Mouse (Mus musculus) midbrain, embryonic 10.5 days (tissue): ENCODE results near the gene Cldn20. TPM values are rescaled to one million over a fixed set of nuclear protein-coding genes. Genes with fewer than 3 reads are reported as not detected.
A peak's percentile ranks its signal among the peaks of the same experiment; 100 is the strongest.

Experiments
- DNase-seq: peaks from one replicate; pipeline ENCODE4 v3.0.0-alpha.2; 2017; ENCODE audit warnings: low spot score
- H3K27ac ChIP-seq: fragments of 300-500 bp; sonication (generic); replicated peaks from 2 replicates; pipeline ENCODE4 v1.5.1; 2016; ENCODE audit warnings: mild to moderate bottlenecking
- H3K27me3 ChIP-seq: fragments of 300-500 bp; sonication (generic); 2 replicates; pipeline ENCODE4 v1.6.1; 2016; ENCODE audit warnings: low read depth, mild to moderate bottlenecking; ENCODE audit not compliant: poor library complexity, severe bottlenecking
- H3K36me3 ChIP-seq: fragments of 300-500 bp; sonication (generic); 2 replicates; pipeline ENCODE4 v1.6.1; 2016; ENCODE audit warnings: mild to moderate bottlenecking, moderate library complexity
- H3K4me1 ChIP-seq: fragments of 300-500 bp; sonication (generic); 2 replicates; pipeline ENCODE4 v1.6.1; 2016
- H3K4me3 ChIP-seq: fragments of 300-500 bp; sonication (generic); 2 replicates; pipeline ENCODE4 v1.5.1; 2016; ENCODE audit warnings: mild to moderate bottlenecking, moderate library complexity
- H3K9me3 ChIP-seq: fragments of 300-500 bp; sonication (generic); replicated peaks from 2 replicates; pipeline ENCODE4 v1.6.1; 2016; ENCODE audit warnings: mild to moderate bottlenecking
- WGBS: fragments of 180-500 bp; shearing (Covaris S2); methylation state at CpG from one replicate; pipeline ENCODE4 v1.1.7; 2016; 5-methylcytosine and 5-hydroxymethylcytosine counted together
- polyA plus RNA-seq: library from polyadenylated mRNA; unstranded; fragments of >200 nt; fragmentation: Nextera tagmentation; extraction: Ambion mirVana; gene quantifications from 2 replicates; pipeline ENCODE4 v1.2.1, GENCODE M21; 2016

The Cldn20 gene
- polyA plus RNA-seq, 1 experiment from 2014 or later: not detected

DNA sequence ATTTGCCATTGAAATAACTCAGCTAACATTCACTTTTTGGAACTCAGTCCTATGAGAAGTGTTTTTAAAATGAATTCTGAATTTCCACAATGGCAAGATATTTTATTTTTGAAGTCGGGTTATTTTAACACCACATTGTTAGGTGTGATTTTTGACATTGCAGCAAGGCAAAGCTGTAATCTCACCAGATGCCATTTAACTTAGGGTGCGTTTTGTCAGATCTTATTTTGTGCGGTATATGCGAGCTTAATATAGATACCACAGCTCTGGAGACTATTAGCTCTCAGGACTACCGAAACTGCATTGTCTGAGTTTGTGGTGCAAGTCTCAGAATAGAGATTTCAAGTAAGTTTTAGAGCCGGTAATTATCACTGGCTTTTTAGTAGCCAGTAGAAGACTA, 32.3 kb upstream of the Cldn20 start:
- Histone ChIP-seq H3K4me1 (no peaks in the 10 kb centered on the region), H3K27ac (no peak overlapping the region), H3K4me3 (no peak overlapping the region), H3K9me3 (no peaks in the 10 kb centered on the region), H3K27me3 (no peaks in the 10 kb centered on the region), H3K36me3 (no peaks in the 10 kb centered on the region)
- WGBS: 92% methylated on average over 6 of the region's 6 CpGs
- DNase-seq: no peak

DNA sequence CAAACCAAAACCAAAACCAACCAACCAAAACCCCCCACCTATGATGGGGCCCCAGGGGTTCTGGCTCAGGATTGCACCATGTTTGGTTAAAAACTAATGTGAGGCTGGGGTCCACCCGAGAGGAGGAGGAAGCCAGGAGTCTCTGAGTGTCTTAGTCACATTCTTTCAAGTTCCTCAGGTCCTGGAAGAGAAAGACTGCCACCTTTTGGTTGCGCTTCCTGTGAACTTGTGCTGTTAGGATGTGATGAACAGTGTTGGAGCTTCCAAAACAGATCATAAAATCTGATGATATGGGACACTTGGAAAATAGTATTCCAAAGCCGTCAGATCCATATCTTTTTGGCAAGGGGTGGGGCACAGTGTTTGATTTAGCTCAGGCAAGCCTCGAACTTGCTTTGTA, 31.4 kb upstream of the Cldn20 start:
- no peaks in the 10 kb centered on the region for H3K4me1 ChIP-seq
- H3K27me3 ChIP-seq: no peaks in the 10 kb centered on the region
- no peaks in the 10 kb centered on the region for H3K36me3 ChIP-seq
- no peak overlapping the region for H3K4me3 ChIP-seq
- 89% methylated on average over 4 of the region's 4 CpGs for WGBS
- no peak overlapping the region for H3K27ac ChIP-seq
- H3K9me3 ChIP-seq: no peaks in the 10 kb centered on the region
- no peak for DNase-seq

DNA sequence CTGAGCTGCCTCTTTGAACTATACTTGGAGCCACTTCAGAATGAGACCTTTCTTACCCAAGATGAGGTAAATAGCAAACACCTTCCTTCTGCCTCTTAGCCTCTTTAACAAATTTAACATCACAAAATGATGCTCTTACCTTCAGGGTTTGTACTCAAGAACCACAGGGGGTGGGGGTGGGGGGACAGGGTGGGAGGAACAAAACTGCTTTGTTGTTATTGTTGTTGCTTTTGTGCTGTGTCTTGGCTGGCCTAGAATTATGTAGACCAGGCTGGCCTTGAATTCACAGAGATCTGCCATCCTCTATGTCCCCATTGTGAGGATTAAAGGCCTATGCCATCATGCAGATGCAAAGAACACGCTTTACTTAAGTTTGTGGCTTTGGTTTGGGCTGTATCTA, 26.6 kb upstream of the Cldn20 start:
- H3K27me3 ChIP-seq: no peaks in the 10 kb centered on the region
- H3K4me3 ChIP-seq: no peak overlapping the region
- WGBS: 65% methylated on average over 1 of the region's 1 CpGs
- no peak for DNase-seq
- H3K4me1 ChIP-seq: no peaks in the 10 kb centered on the region
- H3K9me3 ChIP-seq: no peaks in the 10 kb centered on the region
- H3K27ac ChIP-seq: no peak overlapping the region
- no peaks in the 10 kb centered on the region for H3K36me3 ChIP-seq

DNA sequence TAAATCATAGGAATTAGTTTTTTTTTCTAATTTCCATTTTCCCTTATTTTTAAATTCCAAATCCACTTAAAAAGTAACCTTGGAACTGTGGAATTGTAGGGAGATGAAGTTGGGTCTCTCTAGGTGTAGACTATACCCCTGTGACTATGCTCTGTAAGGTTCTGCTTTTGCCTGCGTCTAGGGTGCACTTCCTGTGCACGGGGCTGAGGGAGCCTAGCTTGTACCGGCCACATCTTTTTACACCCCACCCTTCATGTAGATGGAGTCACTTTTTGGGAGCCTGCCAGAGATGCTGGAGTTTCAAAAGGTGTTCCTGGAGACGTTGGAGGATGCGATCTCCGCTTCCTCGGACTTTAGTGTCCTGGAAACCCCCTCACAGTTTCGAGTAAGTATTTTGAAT, 25.8 kb upstream of the Cldn20 start:
- Histone ChIP-seq H3K9me3 (no peaks in the 10 kb centered on the region), H3K4me3 (no peak overlapping the region), H3K27me3 (no peaks in the 10 kb centered on the region), H3K36me3 (no peaks in the 10 kb centered on the region), H3K4me1 (no peaks in the 10 kb centered on the region), H3K27ac (no peak overlapping the region)
- 90% methylated on average over 8 of the region's 8 CpGs for WGBS
- DNase-seq: no peak

DNA sequence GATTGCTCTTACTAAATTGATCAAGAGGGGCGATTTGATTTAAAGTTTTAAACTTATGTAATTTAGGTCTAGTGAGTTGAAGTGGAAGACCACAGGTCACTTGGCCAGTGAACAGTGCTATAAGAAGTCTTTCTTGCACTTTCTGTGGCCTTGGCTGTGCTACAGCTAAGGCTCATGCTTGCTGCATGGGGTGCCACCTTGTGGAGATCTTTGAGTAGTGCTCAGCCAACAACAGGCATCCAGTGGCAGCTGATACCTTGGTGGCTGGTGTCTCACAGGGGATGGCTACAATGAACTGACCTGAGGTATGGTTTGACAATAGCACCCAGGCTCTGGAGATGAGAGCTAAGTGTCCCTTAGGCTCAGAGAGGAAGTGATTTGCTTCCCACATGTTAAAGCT, 22.5 kb upstream of the Cldn20 start:
- Histone ChIP-seq H3K36me3 (no peaks in the 10 kb centered on the region), H3K9me3 (no peaks in the 10 kb centered on the region)

DNA sequence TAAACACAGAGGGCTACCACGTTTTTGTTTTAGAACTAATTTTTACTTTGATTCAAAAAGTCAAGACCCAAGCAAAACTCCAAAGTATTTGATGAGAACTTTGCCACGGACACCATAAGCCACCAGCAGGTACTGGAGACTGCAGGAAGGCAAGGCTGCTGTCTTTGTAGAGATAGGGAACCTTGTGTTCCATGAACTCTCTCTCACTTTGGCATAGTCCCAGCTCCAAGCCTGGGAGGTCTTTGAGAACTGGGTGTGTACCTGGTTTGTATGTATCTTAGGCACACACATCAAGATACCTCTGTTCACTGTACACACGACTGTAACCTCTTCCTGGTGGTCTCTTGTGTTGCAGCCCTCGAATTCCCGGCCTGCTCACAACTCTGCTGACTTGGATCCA, 18.0 kb upstream of the Cldn20 start:
- Histone ChIP-seq H3K27me3 (no peaks in the 10 kb centered on the region), H3K27ac (no peak overlapping the region), H3K9me3 (no peaks in the 10 kb centered on the region), H3K36me3 (peaks cover 11% of the 10 kb centered on the region), H3K4me3 (no peak overlapping the region), H3K4me1 (peaks cover 11% of the 10 kb centered on the region)
- 87% methylated on average over 5 of the region's 5 CpGs for WGBS
- no peak for DNase-seq

More for the DNA sequence above, 22.5 kb upstream of the Cldn20 start:
- Histone ChIP-seq H3K4me1 (no peaks in the 10 kb centered on the region), H3K27ac (no peak overlapping the region), H3K4me3 (no peak overlapping the region), H3K27me3 (no peaks in the 10 kb centered on the region)
- peak; percentile 52 for DNase-seq
- WGBS: 32% methylated on average over 1 of the region's 1 CpGs

DNA sequence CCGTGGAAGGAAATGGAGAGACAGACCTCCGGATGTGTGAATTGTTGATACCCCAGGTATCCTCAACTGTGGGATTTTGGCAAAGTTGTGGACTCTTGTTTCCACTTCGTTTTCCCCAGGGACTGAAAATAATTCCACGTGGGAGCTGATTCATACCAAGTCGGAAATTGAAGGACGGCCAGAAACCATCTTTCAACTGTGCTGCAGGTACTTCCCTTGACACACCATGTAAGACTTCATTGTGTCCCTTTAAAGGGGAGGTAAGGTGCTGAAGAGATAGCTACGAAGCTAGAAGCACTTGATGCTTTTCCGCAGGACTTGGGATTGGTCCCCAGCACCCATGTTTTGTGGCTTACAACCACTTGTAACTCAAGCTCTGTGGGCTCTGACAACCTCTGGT, 16.5 kb upstream of the Cldn20 start:
- peaks cover 12% of the 10 kb centered on the region for H3K36me3 ChIP-seq
- no peaks in the 10 kb centered on the region for H3K9me3 ChIP-seq
- WGBS: 95% methylated on average over 8 of the region's 8 CpGs
- no peaks in the 10 kb centered on the region for H3K27me3 ChIP-seq
- H3K27ac ChIP-seq: no peak overlapping the region
- no peak overlapping the region for H3K4me3 ChIP-seq
- DNase-seq: no peak
- H3K4me1 ChIP-seq: peaks cover 11% of the 10 kb centered on the region

DNA sequence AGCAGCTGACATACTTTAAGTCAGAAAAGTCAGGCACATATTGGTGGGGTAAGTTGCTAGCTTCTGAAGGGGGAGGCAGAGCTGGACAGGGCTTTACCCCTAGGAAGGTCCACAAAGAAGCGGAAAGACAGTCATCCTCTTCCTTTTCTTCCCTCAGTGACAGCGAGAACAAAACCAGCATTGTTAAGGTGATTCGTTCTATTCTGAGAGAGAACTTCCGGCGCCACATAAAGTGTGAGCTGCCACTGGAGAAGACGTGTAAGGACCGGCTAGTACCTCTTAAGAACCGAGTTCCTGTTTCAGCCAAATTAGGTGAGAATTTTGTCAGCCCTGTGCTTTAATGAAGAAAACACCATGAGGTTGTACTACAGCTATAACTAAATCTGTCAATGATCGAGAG, 15.9 kb upstream of the Cldn20 start:
- no peaks in the 10 kb centered on the region for H3K9me3 ChIP-seq
- H3K27ac ChIP-seq: no peak overlapping the region
- H3K36me3 ChIP-seq: peaks cover 12% of the 10 kb centered on the region
- peaks cover 11% of the 10 kb centered on the region for H3K4me1 ChIP-seq
- no peak for DNase-seq
- no peak overlapping the region for H3K4me3 ChIP-seq
- H3K27me3 ChIP-seq: no peaks in the 10 kb centered on the region
- 37% methylated on average over 9 of the region's 9 CpGs for WGBS

DNA sequence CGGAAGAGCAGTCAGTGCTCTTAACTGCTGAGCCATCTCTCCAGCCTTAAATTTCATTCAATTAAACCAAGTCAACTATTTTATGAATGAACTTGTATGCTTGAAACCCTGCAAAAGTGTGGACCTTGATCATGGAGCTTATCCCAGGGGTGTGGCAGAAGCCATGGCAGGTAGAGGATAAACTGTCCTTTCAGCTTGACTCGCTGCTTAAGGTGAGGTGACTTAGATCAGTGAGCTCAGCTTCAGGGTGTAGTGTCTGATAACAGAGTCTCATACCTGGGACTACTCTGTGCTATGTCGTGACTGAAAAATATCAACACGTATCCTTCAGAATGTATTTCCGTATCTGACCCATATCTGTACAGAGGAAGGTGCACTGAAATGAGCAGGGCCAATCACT, 12.0 kb upstream of the Cldn20 start:
- H3K4me1 ChIP-seq: peaks cover 11% of the 10 kb centered on the region
- WGBS: 92% methylated on average over 5 of the region's 5 CpGs
- no peak overlapping the region for H3K4me3 ChIP-seq
- H3K9me3 ChIP-seq: no peaks in the 10 kb centered on the region
- peaks cover 12% of the 10 kb centered on the region for H3K36me3 ChIP-seq
- H3K27me3 ChIP-seq: no peaks in the 10 kb centered on the region
- no peak overlapping the region for H3K27ac ChIP-seq
- DNase-seq: no peak

DNA sequence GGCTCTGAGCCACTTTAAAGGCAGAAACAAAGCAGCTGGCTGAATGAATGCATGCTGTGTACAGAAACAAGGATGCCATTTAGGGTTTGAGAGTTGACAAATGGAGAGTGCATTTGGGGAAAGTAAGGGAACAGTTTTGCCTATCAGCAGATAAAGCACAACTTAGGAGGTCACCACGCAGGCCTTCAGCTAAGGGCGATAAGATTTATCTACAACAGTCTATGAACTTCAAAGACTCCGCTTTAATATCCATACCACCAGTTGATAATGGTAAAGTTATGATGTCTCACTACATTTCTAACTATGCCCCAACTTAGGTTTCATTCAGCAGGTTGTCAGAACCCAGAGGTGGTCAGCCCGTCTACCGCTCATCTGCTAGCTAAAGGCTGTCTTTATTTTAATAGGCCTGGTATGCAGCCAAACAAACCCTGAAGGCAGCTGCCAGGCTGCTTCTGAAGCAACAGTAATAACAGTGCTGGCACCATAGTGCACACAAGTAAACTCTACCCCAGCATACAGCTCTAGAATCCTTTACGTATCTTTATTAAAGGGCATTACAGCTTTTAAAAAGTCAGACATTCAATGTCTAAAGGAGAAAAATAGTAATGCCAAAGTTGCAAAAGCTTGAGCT, 4.4 kb upstream of the Cldn20 start:
- 91% methylated on average over 6 of the region's 6 CpGs for WGBS

DNA sequence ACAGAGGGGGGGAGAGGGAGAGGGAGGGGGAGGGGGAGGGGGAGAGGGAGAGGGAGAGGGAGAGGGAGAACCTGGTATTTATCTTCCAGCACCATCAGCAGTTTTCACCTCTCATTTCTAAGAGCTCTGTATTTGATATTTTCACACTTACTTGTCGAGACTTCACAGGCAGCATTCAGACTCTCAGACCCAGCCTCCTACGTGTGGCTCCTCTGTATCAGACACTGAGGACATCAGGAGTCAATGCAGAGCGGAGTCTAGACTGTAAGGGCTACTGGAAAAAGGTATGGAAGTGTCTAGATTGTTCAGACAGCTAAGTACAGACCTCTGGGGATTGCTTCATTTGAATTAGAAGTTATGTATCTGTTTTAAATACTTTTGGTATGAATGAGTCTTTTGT, 2.8 kb upstream of the Cldn20 start:
- Histone ChIP-seq H3K27me3 (no peaks in the 10 kb centered on the region), H3K4me1 (no peaks in the 10 kb centered on the region), H3K36me3 (0 out of 2 replicates have a peak, but pooled peaks cover 8% of the 10 kb centered on the region), H3K4me3 (no peak overlapping the region), H3K27ac (no peak overlapping the region), H3K9me3 (no peaks in the 10 kb centered on the region)
- DNase-seq: no peak
- WGBS: 83% methylated on average over 3 of the region's 3 CpGs

More for the DNA sequence above, 4.4 kb upstream of the Cldn20 start:
- no peak for DNase-seq
- 0 out of 2 replicates have a peak, but pooled peaks cover 8% of the 10 kb centered on the region for H3K36me3 ChIP-seq
- no peaks in the 10 kb centered on the region for H3K27me3 ChIP-seq
- no peaks in the 10 kb centered on the region for H3K9me3 ChIP-seq
- no peak overlapping the region for H3K4me3 ChIP-seq
- H3K27ac ChIP-seq: no peak overlapping the region
- no peaks in the 10 kb centered on the region for H3K4me1 ChIP-seq

DNA sequence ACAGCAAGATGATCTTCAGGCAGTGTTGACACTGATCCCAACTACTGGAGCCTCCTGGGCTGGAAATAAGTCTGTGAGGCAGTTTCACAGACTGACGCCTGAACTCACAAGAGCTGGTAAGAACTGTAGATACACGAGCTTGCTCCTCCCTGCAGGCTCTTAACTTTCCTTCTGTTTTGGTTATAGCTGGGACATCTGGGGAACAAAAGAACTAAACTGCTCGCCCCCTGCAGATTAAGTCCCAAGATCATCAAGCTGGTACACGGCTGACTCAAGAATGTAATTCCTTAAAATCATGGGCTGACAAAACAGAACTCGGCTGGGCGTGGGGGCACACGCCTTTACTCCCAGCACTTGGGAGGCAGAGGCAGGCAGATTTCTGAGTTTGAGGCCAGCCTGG, 1.8 kb upstream of the Cldn20 start:
- DNase-seq: no peak
- H3K36me3 ChIP-seq: peaks cover 12% of the 10 kb centered on the region; the same call in 1 of the 2 replicates
- H3K4me1 ChIP-seq: no peaks in the 10 kb centered on the region
- H3K27ac ChIP-seq: no peak overlapping the region
- no peaks in the 10 kb centered on the region for H3K9me3 ChIP-seq
- H3K27me3 ChIP-seq: no peaks in the 10 kb centered on the region
- WGBS: 64% methylated on average over 7 of the region's 7 CpGs
- no peak overlapping the region for H3K4me3 ChIP-seq

DNA sequence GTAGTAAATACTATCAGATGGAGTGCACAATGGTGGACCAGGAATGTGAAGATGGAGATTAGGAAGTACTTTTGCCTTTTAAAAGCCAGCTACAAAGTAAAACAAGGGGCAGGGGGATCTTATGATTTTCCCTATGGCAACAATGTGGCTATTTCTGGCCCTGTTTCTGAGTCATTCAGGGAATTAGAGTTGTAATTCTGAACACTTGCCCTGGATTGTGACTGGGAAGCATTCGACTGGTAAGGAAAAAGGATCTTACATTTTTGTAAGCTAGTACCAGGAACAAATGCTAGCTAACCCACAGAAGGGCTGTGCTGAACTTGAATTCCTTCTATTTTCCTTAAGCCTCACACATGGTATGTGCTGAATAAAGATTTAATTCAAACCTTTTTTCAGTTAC, 713 bp upstream of the Cldn20 start:
- H3K9me3 ChIP-seq: no peaks in the 10 kb centered on the region
- H3K27me3 ChIP-seq: no peaks in the 10 kb centered on the region
- H3K27ac ChIP-seq: no peak overlapping the region
- H3K4me1 ChIP-seq: no peaks in the 10 kb centered on the region
- H3K4me3 ChIP-seq: no peak overlapping the region
- 83% methylated on average over 1 of the region's 1 CpGs for WGBS
- H3K36me3 ChIP-seq: peaks cover 13% of the 10 kb centered on the region; the same call in 1 of the 2 replicates
- no peak for DNase-seq

DNA sequence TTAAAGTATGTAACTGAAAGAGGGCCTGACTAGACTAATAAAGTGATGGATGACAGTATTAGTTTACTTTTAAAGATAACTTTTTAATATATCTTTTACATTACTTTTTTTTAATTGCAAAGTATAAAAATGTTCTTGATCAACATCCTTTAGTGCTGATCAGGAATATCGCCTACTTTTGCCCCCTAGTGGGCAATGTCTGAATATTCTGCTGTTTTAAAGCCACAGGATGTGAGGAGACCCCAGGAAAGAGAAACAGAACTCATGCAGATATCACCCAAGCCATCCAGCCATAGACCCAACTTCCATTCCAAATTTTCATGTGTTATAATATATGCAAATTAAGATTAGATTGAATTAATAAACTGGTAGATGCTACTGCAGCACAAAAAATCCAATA, 1.1 kb downstream of the Cldn20 start:
- H3K27ac ChIP-seq: no peak overlapping the region
- peaks cover 13% of the 10 kb centered on the region; the same call in 1 of the 2 replicates for H3K36me3 ChIP-seq
- no peaks in the 10 kb centered on the region for H3K9me3 ChIP-seq
- H3K4me1 ChIP-seq: no peaks in the 10 kb centered on the region
- no peak overlapping the region for H3K4me3 ChIP-seq
- 30% methylated on average over 1 of the region's 1 CpGs for WGBS
- no peaks in the 10 kb centered on the region for H3K27me3 ChIP-seq
- no peak for DNase-seq
